ENCODE assay signal across 8 mouse cellular contexts in the genomic region with DNA sequence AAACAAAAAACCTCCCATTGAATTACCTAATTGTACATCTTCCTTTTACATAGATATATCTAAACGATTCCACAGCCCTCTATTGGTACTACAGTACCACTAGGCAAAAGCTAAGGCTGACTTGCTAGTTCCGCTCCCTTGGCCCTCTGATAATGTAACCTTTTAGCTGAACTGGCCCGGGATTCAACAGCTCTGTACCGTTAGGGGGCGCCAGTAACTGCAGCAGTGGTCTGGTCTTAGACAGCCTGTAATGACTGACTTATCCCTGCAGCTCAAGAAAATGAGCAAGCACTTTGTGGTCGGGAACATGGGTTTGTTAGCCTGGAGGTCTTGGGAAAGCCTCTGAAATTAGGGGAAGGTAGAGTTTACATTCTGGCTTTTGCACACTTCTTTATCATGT. TPM values are rescaled to one million over a fixed set of nuclear protein-coding genes. Genes with fewer than 3 reads are reported as not detected.
DNase-seq lines count a peak whose midpoint lies in the region.

No protein-coding gene starts in this region.

- peak; percentile 62 for DNase-seq in embryo, embryonic 10 days (ENCODE audit: low spot score)
- DNase-seq in embryo, embryonic 9.5 days (ENCODE audit: extremely low spot score), result no peak
- peak; percentile 25 for DNase-seq in ovary, postnatal 14 days (ENCODE audit: low spot score)
- DNase-seq in ovary, adult 18-20 months (ENCODE audit: low spot score), result no peak
- DNase-seq in cerebellum, postnatal 36 days, result peak; percentile 12 to 20
- DNase-seq in kidney, postnatal 14 days, result peak; percentile 39
- peak; percentile 60 for DNase-seq in retina, postnatal 1 day
- no peak for DNase-seq in layer of hippocampus, postnatal 36 days

RNA-seq across cellular contexts. Expression of a gene that starts 39.9 kb away (rescaled TPM):
- total RNA-seq in layer of hippocampus, postnatal 36 days (2021), result 10 to 100 TPM; 10.7 to 19.2 TPM

RNA-seq across cellular contexts. Expression of a gene that starts 56.1 kb away (rescaled TPM):
- total RNA-seq in layer of hippocampus, postnatal 36 days (2021), result 10 to 100 TPM; 48.5 to 52.8 TPM

Comparison
In these comparisons a context has a peak if more than half of its experiments do, and no peak if none do; other contexts are left out.
1. DNase-seq: peak in embryo, embryonic 10 days (single experiment), ovary, postnatal 14 days (single experiment), cerebellum, postnatal 36 days (2 of 2), kidney, postnatal 14 days (single experiment) and retina, postnatal 1 day (single experiment); none in embryo, embryonic 9.5 days (single experiment), ovary, adult 18-20 months (single experiment) and layer of hippocampus, postnatal 36 days (0 of 2).